Mouse (Mus musculus) hematopoietic stem cell, adult 5-6 weeks (primary cell): ENCODE data around the gene Wnt7b. TPM values are rescaled to one million over a fixed set of nuclear protein-coding genes. Genes with fewer than 3 reads are reported as not detected.

Source experiments
- ATAC-seq, 2 experiments: fragments of 125-278 bp in 1 of 2; replicated peaks in 1 of 2; 2 replicates each; pipeline ENCODE4 v1.8.0; 2016 to 2017; ENCODE audit warnings: inconsistent platforms in 2 of 2, mild to moderate bottlenecking in 2 of 2, moderate number of reproducible peaks in 2 of 2, low read depth in 1 of 2, moderate TSS enrichment in 1 of 2; ENCODE audit not compliant: low FRiP score in 2 of 2, poor library complexity in 2 of 2, severe bottlenecking in 2 of 2, insufficient read depth in 1 of 2, low TSS enrichment in 1 of 2
- total RNA-seq: library from RNA; stranded (forward); fragments of 172-1452, 232-1000 nt; gene quantifications from 2 replicates; pipeline ENCODE4 v1.2.3, GENCODE M21; 2017

Wnt7b gene
- not detected in 2 replicates for total RNA-seq

- ATAC-seq, result no peak
These were observed at the start of gene Wnt7b for GRCm38 (mm10) chr15:85582356-85582910. Wnt7b (minus strand) TSS chr15:85582473.

- ATAC-seq, result no peak
These were observed 49.3 kb upstream of the Wnt7b start for GRCm38 (mm10) chr15:85631591-85631990.

GRCm38 (mm10) chr15:85629924-85630545, 47.8 kb upstream of the Wnt7b start:
- ATAC-seq, result no peak

- ATAC-seq, result 0 out of 4 replicates have a peak, but pooled peaks of 1 of the 2 experiments have one; percentile 27
These were observed 43.5 kb upstream of the Wnt7b start for GRCm38 (mm10) chr15:85625666-85626279.

GRCm38 (mm10) chr15:85622213-85622612, 39.9 kb upstream of the Wnt7b start:
- no peak for ATAC-seq

GRCm38 (mm10) chr15:85615537-85616100, 33.3 kb upstream of the Wnt7b start:
- peak; percentile 38 to 46; a peak in 3 of 4 replicates for ATAC-seq

- ATAC-seq, result no peak
These were observed 32.8 kb upstream of the Wnt7b start for GRCm38 (mm10) chr15:85615075-85615474.

GRCm38 (mm10) chr15:85613358-85614266, 31.3 kb upstream of the Wnt7b start:
- ATAC-seq, result no peak

GRCm38 (mm10) chr15:85612660-85613357, 30.5 kb upstream of the Wnt7b start:
- ATAC-seq, result no peak

- no peak for ATAC-seq
These were observed 29.6 kb upstream of the Wnt7b start for GRCm38 (mm10) chr15:85611701-85612520.

- ATAC-seq, result peak; percentile 82 to 83
These were observed 28.4 kb upstream of the Wnt7b start for GRCm38 (mm10) chr15:85610618-85611218.

GRCm38 (mm10) chr15:85610120-85610519, 27.8 kb upstream of the Wnt7b start:
- no peak for ATAC-seq

- ATAC-seq, result no peak
These were observed 27.2 kb upstream of the Wnt7b start for GRCm38 (mm10) chr15:85609266-85610004.

- no peak for ATAC-seq
These were observed 23.8 kb upstream of the Wnt7b start for GRCm38 (mm10) chr15:85605962-85606610.

- no peak for ATAC-seq
These were observed 22.7 kb upstream of the Wnt7b start for GRCm38 (mm10) chr15:85604938-85605337.
